Mouse (Mus musculus) stomach, embryonic 15.5 days (tissue): ENCODE results near the gene Tob1. TPM values are rescaled to one million over a fixed set of nuclear protein-coding genes. Genes with fewer than 3 reads are reported as not detected.

Experiments
- ATAC-seq: fragments of 200-750 bp; cut with Nextera tagmentation; 2 replicates; pipeline ENCODE4 v1.8.0; 2017; ENCODE audit warnings: low read depth, moderate number of reproducible peaks, moderate TSS enrichment; ENCODE audit not compliant: insufficient read depth, low FRiP score
- H3K27ac ChIP-seq: fragments of 300-500 bp; sonication (generic); 2 replicates; pipeline ENCODE4 v1.5.1; 2015; ENCODE audit warnings: mild to moderate bottlenecking, inconsistent platforms
- H3K27me3 ChIP-seq: fragments of 300-500 bp; sonication (generic); replicated peaks from 2 replicates; pipeline ENCODE4 v1.6.1; 2015; ENCODE audit warnings: inconsistent platforms
- H3K36me3 ChIP-seq: fragments of 300-500 bp; sonication (generic); 2 replicates; pipeline ENCODE4 v1.6.1; 2015; ENCODE audit warnings: inconsistent platforms
- H3K4me1 ChIP-seq: fragments of 300-500 bp; sonication (generic); 2 replicates; pipeline ENCODE4 v1.6.1; 2015; ENCODE audit warnings: inconsistent platforms
- H3K4me2 ChIP-seq: fragments of 300-500 bp; sonication (generic); 2 replicates; pipeline ENCODE4 v1.6.1; 2015; ENCODE audit warnings: mild to moderate bottlenecking, inconsistent platforms
- H3K4me3 ChIP-seq: fragments of 300-500 bp; sonication (generic); replicated peaks from 2 replicates; pipeline ENCODE4 v1.5.1; 2015; ENCODE audit warnings: inconsistent platforms
- H3K9ac ChIP-seq: fragments of 300-500 bp; sonication (generic); 2 replicates; pipeline ENCODE4 v1.6.1; 2015; ENCODE audit warnings: inconsistent platforms
- H3K9me3 ChIP-seq: fragments of 300-500 bp; sonication (generic); 2 replicates; pipeline ENCODE4 v1.6.1; 2016; ENCODE audit warnings: inconsistent platforms
- WGBS: fragments of 180-500 bp; shearing (Covaris S2); methylation state at CpG from one replicate; pipeline ENCODE4 v1.1.7; 2015; 5-methylcytosine and 5-hydroxymethylcytosine counted together
- polyA plus RNA-seq: library from polyadenylated mRNA; unstranded; fragments of >200 nt; fragmentation: Nextera tagmentation; extraction: Ambion mirVana; gene quantifications from 2 replicates; pipeline ENCODE4 v1.2.1, GENCODE M21; 2015

The Tob1 gene
- polyA plus RNA-seq, 1 experiment from 2014 or later, result 54.8 TPM

DNA sequence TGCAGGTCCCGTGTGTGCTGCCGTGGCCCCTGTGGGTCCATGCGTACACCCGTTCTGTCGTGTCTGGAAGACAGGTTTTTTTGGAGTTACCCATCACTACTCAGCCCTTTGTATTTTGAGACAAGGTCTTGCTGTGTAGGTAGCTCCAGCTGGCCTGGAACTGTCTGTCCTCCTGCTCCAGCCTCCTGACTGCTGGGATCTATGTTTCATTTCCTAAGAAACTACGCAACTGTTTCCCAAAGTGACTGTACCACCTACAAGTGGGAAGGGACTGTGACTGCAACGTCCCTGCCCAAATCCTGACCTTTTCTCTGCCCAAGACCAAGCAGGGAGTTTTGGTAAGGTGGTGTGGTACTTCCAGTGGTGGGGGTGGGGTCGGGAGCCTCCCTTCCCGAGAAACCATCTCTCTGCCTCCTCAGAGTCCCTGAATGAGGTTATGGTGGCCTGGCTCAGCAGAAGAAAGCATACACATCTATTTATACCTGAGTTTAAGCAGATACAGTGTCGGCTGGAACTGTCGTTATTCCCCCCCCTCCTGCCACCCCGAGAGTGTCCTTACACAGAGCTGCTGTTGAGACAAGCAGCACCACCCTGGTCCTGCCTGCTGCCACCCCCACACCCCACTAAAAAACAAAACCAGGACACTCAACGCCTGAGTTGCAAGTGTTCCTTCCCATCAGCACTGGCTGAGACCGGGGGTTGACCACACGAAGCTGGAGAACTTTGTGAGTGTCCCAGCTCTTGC lies 33.2 kb upstream of the Tob1 start:
- Histone ChIP-seq H3K4me3 (no peak overlapping the region), H3K9ac (no peak overlapping the region), H3K27me3 (no peaks in the 10 kb centered on the region), H3K4me2 (no peak overlapping the region), H3K36me3 (no peaks in the 10 kb centered on the region), H3K4me1 (peaks cover 16% of the 10 kb centered on the region), H3K9me3 (no peaks in the 10 kb centered on the region), H3K27ac (no peak overlapping the region)
- WGBS, result 75% methylated on average over 15 of the region's 15 CpGs
- no peak for ATAC-seq

DNA sequence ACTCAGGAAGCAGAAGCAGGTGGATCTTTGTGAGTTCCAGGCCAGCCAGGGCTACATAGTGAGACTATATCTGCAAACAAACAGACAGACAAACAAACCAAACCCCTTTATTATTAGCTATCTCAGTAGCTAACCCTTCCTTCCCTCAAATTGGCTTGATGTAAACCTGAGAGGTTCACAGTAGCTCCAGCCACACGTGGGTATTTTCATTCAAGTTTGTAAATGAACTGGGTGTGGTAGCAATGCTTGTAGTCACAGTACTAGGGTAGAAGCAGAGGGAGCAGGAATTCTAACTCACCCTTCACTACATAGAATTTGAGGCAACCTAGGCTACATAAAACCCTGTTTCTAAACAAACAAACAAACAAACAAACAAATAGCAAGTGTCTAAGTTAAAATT lies 31.5 kb upstream of the Tob1 start:
- H3K27me3 ChIP-seq, result no peaks in the 10 kb centered on the region
- no peak overlapping the region for H3K4me3 ChIP-seq
- ATAC-seq, result no peak
- H3K36me3 ChIP-seq, result no peaks in the 10 kb centered on the region
- no peak overlapping the region for H3K27ac ChIP-seq
- H3K9me3 ChIP-seq, result no peaks in the 10 kb centered on the region
- no peak overlapping the region for H3K4me2 ChIP-seq
- WGBS, result 15% methylated on average over 1 of the region's 1 CpGs
- H3K4me1 ChIP-seq, result peaks cover 10% of the 10 kb centered on the region
- no peak overlapping the region for H3K9ac ChIP-seq

DNA sequence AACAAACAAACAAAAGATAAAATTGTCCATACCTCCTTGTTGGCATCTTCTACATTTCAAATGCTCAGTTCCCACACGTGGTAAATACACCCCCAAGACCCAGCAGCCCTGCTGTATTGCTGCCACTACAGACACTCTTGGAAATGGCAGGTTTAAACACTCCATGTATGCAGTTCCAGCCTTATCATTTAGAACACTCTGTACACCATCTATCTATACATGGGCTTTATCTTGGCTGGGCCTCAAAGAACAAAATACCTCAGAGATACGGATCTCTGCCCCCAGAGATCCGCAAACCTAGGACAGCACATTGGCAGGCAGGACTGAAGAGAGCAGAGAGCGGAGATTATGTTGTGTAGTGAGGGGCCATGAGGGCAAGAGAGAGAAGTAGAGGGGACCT lies 31.1 kb upstream of the Tob1 start:
- no peaks in the 10 kb centered on the region for H3K36me3 ChIP-seq
- 68% methylated on average over 4 of the region's 4 CpGs for WGBS
- no peaks in the 10 kb centered on the region for H3K27me3 ChIP-seq
- peaks cover 8% of the 10 kb centered on the region for H3K4me1 ChIP-seq
- H3K4me2 ChIP-seq, result no peak overlapping the region
- no peak overlapping the region for H3K4me3 ChIP-seq
- no peak overlapping the region for H3K27ac ChIP-seq
- no peaks in the 10 kb centered on the region for H3K9me3 ChIP-seq
- ATAC-seq, result no peak
- H3K9ac ChIP-seq, result no peak overlapping the region

DNA sequence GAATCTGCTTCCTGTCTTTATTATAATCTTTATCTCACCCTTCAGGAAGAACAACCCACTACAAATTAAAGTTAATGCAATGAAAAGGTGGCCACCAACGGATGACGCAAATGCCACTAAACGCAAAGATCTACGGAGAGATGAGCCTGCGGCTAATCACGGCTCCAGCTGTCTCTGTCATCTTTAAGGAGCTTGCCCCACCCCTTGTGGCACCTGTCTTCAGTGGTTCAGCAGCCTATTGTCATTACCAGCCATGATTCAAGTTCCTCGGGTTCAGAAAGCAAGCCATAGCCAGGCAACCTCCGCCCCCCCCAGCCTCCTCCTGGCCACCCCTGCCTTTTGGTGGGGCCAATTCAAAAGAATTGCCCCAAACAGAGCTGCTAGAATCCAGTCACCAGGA lies 29.6 kb upstream of the Tob1 start:
- H3K36me3 ChIP-seq, result no peaks in the 10 kb centered on the region
- WGBS, result 88% methylated on average over 8 of the region's 8 CpGs
- H3K27ac ChIP-seq, result no peak overlapping the region
- no peaks in the 10 kb centered on the region for H3K4me1 ChIP-seq
- H3K27me3 ChIP-seq, result no peaks in the 10 kb centered on the region
- ATAC-seq, result no peak
- H3K4me2 ChIP-seq, result no peak overlapping the region
- H3K4me3 ChIP-seq, result no peak overlapping the region
- no peaks in the 10 kb centered on the region for H3K9me3 ChIP-seq
- H3K9ac ChIP-seq, result no peak overlapping the region

DNA sequence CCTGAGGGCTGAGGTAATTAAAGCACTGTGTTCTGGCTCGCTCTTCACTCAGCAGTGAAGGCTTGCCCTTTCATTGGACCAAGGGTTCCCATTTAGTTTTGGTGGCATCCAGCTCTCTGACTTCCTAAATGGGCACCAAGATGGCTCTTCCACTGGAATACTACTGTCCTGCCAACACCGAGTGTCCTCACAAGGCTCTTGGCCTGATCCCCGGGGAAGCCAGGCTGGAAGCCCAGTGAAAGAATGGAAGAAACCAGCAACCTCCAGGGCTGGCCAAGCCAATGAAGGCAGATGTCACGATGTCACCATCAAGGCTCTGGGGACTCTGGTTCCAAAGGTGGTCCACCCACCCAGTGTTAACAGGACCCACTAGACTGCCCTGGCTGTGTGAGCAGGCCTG lies 28.5 kb upstream of the Tob1 start:
- no peaks in the 10 kb centered on the region for H3K9me3 ChIP-seq
- ATAC-seq, result no peak
- no peak overlapping the region for H3K4me3 ChIP-seq
- H3K4me1 ChIP-seq, result no peaks in the 10 kb centered on the region
- 89% methylated on average over 4 of the region's 4 CpGs for WGBS
- H3K9ac ChIP-seq, result no peak overlapping the region
- H3K27ac ChIP-seq, result no peak overlapping the region
- no peaks in the 10 kb centered on the region for H3K36me3 ChIP-seq
- no peak overlapping the region for H3K4me2 ChIP-seq
- no peaks in the 10 kb centered on the region for H3K27me3 ChIP-seq

DNA sequence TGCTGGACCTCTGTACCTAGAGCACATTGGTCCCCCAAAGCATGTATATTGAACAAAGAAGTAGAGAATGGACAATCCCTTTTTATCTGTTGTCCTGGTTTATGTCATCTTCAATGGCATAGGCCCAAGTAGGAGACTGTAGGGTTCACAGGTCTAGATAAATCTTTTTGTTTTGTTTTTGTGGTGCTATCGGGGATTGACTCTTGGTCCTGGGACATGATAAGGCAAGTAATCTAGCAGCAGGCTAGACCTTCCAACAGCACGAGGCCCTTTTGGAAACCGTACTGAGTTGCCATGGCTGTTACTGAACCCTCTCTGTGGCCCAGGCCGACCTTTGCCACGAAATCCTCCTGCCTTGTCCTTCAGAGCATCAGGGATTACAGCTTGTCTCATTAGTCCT lies 28.1 kb upstream of the Tob1 start:
- H3K27ac ChIP-seq, result no peak overlapping the region
- H3K27me3 ChIP-seq, result no peaks in the 10 kb centered on the region
- 87% methylated on average over 5 of the region's 5 CpGs for WGBS
- H3K4me2 ChIP-seq, result no peak overlapping the region
- no peaks in the 10 kb centered on the region for H3K36me3 ChIP-seq
- no peak overlapping the region for H3K9ac ChIP-seq
- H3K9me3 ChIP-seq, result no peaks in the 10 kb centered on the region
- H3K4me3 ChIP-seq, result no peak overlapping the region
- no peak for ATAC-seq
- H3K4me1 ChIP-seq, result no peaks in the 10 kb centered on the region

DNA sequence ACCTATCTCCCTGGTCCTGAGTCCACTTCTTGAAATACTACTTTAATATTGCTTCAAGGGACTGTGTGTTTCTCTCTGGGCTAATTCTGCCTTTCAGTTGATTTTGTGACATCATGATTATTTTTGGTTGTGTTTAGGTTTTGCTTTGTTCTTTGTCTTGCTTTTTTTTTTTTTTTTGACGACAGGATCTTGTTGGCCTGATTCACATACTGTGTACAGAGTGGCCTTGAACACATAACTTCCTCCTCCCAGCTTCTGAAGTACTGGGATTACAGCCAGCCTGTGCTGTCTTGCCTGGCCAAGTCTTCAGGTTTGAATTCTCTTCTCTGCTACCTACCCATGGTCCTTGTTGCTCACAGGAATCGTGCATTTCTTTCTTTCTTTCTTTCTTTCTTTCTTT lies 27.6 kb upstream of the Tob1 start:
- H3K36me3 ChIP-seq, result no peaks in the 10 kb centered on the region
- no peak overlapping the region for H3K9ac ChIP-seq
- no peaks in the 10 kb centered on the region for H3K9me3 ChIP-seq
- H3K4me1 ChIP-seq, result no peaks in the 10 kb centered on the region
- H3K27ac ChIP-seq, result no peak overlapping the region
- no peaks in the 10 kb centered on the region for H3K27me3 ChIP-seq
- 71% methylated on average over 2 of the region's 2 CpGs for WGBS
- H3K4me3 ChIP-seq, result no peak overlapping the region
- H3K4me2 ChIP-seq, result no peak overlapping the region
- no peak for ATAC-seq

DNA sequence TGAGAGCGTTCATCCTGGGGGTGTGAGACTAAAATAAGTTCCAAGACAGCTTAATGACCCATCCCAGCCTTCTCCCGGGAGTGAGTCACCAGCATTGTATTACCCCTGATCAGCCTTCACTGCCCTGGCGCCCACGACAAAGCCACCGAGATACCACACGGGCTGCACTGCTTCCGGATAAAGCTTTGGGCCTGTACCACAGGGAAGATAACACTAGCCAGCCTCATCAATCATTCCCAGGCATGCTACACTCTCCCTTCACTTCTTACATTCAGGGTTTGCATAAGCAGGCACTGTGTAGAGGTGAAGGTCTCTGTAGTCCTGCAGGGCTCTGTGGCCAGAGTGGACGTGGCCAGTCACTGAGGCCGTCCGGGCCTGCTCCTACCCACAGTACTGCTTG lies 21.7 kb upstream of the Tob1 start:
- 34% methylated on average over 10 of the region's 10 CpGs for WGBS
- no peaks in the 10 kb centered on the region for H3K9me3 ChIP-seq
- no peak overlapping the region for H3K4me2 ChIP-seq
- H3K27me3 ChIP-seq, result no peaks in the 10 kb centered on the region
- 0 out of 2 replicates have a peak overlapping the region, but pooled peaks have one; percentile 48 for H3K27ac ChIP-seq
- no peaks in the 10 kb centered on the region for H3K36me3 ChIP-seq
- no peak overlapping the region for H3K9ac ChIP-seq
- ATAC-seq, result peak; percentile 40; the same call in 1 of the 2 replicates
- H3K4me3 ChIP-seq, result no peak overlapping the region
- H3K4me1 ChIP-seq, result no peaks in the 10 kb centered on the region

DNA sequence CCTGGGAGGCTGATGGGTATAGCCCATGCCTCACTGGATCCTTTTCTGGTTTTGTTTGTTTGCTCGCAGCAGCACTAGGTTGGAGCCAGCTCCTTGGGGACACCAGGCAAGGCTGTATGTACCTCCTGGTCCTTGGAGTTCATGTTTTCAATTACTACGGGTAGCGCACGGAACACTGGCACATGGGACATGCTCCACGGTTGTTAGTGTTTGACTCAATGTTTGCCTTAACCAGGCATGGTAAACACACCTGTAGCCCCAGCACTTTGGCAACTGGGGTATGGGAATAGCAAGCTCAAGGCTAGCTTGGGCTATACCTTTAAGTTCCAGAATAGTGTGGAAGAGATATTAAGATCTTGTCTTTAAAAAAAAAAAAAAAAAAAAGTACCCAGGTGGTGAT lies 20.6 kb upstream of the Tob1 start:
- no peak for ATAC-seq
- WGBS, result 73% methylated on average over 5 of the region's 5 CpGs
- H3K4me2 ChIP-seq, result no peak overlapping the region
- H3K36me3 ChIP-seq, result no peaks in the 10 kb centered on the region
- H3K4me3 ChIP-seq, result no peak overlapping the region
- no peak overlapping the region for H3K9ac ChIP-seq
- no peaks in the 10 kb centered on the region for H3K27me3 ChIP-seq
- no peaks in the 10 kb centered on the region for H3K9me3 ChIP-seq
- H3K4me1 ChIP-seq, result no peaks in the 10 kb centered on the region
- H3K27ac ChIP-seq, result no peak overlapping the region

DNA sequence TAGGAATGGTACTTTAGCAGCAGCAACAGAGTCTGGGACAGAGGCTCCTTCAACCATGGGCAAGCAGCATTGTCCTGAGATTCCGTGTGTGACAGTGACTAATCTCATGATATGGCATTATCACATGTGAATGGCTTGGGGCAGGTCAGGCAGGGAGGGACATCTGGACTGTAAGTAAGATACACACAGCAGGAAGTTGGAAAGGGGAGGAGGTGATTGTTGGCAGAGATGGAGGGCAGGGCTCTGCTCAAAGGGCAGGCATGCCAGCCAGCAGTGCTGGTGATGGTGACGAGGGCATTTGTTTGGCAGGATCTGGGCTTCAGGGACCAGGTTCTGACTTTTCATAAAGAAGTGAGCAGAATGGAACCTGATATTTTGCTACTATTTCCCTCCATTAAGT lies 18.1 kb upstream of the Tob1 start:
- H3K27me3 ChIP-seq, result no peaks in the 10 kb centered on the region
- no peak overlapping the region for H3K4me3 ChIP-seq
- H3K4me1 ChIP-seq, result no peaks in the 10 kb centered on the region; the same call in 1 of the 2 replicates
- no peak overlapping the region for H3K27ac ChIP-seq
- H3K36me3 ChIP-seq, result no peaks in the 10 kb centered on the region
- H3K4me2 ChIP-seq, result no peak overlapping the region
- 75% methylated on average over 2 of the region's 2 CpGs for WGBS
- H3K9ac ChIP-seq, result no peak overlapping the region
- no peaks in the 10 kb centered on the region for H3K9me3 ChIP-seq
- ATAC-seq, result no peak

DNA sequence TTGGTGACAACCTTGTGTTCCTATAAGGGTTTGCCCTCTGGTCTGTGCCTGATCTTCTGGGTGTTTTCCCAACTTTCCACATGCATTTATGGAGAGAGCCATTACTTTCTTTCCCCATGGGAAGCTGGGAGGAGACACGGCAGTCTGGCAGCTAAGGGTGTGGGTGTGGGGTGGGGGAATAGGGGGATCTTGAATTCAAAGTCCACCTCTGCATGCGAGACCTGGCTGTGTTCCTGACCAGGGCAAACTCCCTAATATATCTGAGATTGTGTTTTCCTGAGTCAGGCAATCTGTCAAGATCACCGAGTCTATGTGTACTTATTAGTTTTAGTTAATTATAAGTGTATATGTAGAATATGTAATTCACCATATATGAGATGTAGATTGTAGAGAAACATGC lies 14.9 kb upstream of the Tob1 start:
- no peak for ATAC-seq
- H3K4me3 ChIP-seq, result no peak overlapping the region
- H3K9me3 ChIP-seq, result no peaks in the 10 kb centered on the region
- H3K27me3 ChIP-seq, result no peaks in the 10 kb centered on the region
- no peaks in the 10 kb centered on the region; the same call in 1 of the 2 replicates for H3K4me1 ChIP-seq
- H3K9ac ChIP-seq, result no peak overlapping the region
- no peak overlapping the region for H3K4me2 ChIP-seq
- peak overlapping the region; percentile 28; the same call in 1 of the 2 replicates for H3K27ac ChIP-seq
- 61% methylated on average over 3 of the region's 3 CpGs for WGBS
- H3K36me3 ChIP-seq, result no peaks in the 10 kb centered on the region

DNA sequence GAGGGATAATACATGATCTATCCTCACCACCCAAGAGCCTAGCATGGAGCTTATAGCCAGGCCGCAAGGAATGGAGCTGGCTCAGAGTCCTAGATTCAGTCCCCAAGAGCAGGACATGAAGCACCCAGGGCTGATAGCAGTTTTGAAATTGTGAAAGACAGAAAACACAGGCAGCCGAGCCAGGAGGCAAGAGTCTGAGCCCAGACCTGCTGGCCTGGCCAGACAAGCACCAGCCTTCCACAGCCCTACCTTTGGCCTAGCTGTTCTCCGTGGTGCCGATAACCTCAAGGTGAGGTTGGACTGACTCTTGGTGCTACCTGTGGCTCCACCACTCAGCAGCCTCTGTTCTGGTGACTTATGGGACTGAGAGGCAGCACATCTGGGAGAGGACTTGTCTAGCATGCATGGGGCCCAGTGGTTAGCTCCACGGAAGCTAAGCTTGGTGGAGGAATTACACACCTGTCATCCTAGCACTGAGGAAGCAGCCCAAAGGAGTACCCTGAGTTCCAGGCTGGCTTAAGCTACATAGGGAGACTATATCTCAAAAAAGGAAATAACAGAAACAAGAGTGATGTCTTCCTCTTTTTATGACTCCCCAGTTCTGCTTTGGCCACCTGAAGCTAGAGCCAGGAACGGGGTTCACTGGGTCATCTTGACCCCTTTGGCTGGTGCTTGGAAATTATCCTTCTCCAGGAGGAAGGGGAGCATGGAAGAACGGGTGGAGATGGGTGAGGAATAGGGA lies 12.7 kb upstream of the Tob1 start:
- H3K9me3 ChIP-seq, result no peaks in the 10 kb centered on the region
- no peaks in the 10 kb centered on the region for H3K27me3 ChIP-seq
- H3K36me3 ChIP-seq, result no peaks in the 10 kb centered on the region
- no peak overlapping the region for H3K27ac ChIP-seq
- H3K4me2 ChIP-seq, result no peak overlapping the region
- WGBS, result 82% methylated on average over 7 of the region's 7 CpGs
- H3K4me3 ChIP-seq, result no peak overlapping the region
- no peaks in the 10 kb centered on the region; the same call in 1 of the 2 replicates for H3K4me1 ChIP-seq
- ATAC-seq, result no peak
- H3K9ac ChIP-seq, result no peak overlapping the region
